Mouse (Mus musculus) 416B (cell line): ENCODE results near the gene Nme8.

Experiments used
- DNase-seq: peaks from one replicate; pipeline ENCODE4 v3.0.0; 2011; ENCODE audit warnings: low read depth

Nme8 gene

GRCm38 (mm10) chr13:19640203-19640851, 57.3 kb downstream of the Nme8 start:
- DNase-seq: peak; percentile 48

GRCm38 (mm10) chr13:19636131-19636530, 61.5 kb downstream of the Nme8 start:
- peak; percentile 66 for DNase-seq

DNA sequence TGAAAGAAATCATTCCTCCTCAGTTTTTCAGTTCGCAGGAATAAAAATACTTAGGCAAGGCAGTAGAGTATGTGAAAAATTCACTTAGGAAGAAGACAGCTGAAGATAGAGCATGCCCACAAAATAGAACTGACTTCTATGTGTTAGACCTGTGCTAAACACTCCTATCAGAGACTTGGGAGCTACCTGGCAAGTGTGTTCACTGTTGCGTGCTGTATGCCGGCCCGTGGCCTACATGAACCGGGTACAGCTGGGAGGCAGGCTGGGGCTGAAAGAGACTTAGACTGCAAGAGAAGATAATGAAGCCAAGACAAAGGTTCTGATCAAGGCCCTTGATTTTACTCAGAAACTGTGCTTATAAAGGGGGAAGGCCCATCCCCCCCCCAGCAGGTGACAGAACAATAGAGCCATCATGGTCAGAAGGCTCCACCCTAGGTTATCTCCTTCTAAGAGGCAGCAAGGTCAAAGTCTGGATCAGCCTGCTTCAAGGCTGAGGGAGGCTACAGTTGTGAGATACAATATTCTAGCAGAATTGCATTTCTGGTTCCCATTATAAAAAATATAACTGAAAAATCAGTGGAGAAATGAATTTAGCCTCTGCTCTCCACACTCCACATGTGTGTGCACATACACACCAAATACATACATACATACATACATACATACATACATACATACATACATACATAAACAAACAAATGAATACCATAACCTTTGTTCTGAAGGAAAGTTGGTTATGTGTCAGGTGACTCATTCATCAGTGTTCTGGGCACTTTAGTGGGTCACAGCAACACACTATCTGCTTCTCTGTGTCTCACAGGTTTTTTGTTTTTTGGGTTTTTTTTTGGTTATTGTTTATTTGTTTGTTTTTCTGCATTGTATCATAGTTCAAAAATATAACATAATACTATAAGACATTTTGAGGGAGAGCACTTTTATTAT, 66.6 kb downstream of the Nme8 start:
- DNase-seq: no peak

- DNase-seq: no peak
Measured at GRCm38 (mm10) chr13:19626473-19626872, 71.1 kb downstream of the Nme8 start.

DNA sequence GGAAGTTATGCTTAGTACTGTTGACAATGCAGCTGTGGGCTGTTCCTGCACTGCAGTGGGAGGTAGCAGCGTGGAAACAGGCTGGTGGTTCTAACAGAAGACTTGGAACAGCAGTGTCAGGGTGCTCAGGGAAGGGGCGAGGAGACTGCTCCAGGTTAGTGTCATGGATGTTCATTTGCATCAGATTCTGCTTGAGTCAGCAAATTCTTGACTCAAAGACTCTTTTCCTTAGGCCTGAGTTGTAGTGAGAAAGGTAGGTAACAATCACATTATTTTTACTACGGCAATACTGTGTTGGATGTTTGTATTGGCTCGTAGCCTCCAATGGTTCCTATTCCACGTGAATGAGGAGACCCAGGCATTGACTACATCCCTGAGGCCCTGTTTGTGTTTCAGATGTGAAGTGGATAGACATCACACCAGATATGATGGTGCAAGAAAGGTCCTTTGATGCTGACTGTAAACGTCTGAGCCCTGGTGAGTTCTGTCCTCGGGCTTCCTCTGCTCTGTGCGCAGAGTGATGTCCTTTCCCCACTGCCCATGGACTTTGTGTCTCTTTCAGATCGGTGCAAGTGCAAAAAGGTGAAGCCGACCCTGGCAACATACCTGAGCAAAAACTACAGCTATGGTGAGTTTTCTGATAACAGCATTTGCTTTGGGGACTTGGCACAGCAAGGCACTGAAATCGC, 72.8 kb downstream of the Nme8 start:
- DNase-seq: no peak

GRCm38 (mm10) chr13:19623228-19623905, 74.2 kb downstream of the Nme8 start:
- DNase-seq: no peak

GRCm38 (mm10) chr13:19622573-19623227, 74.9 kb downstream of the Nme8 start, which contains the start of gene Sfrp4:
Sfrp4 (plus strand) TSS chr13:19623104.
- DNase-seq: peak; percentile 19

- DNase-seq: peak; percentile 83
Measured at GRCm38 (mm10) chr13:19619216-19619927, 78.2 kb downstream of the Nme8 start, which contains the start of gene Epdr1. Epdr1 (minus strand) TSS chr13:19619927.

DNA sequence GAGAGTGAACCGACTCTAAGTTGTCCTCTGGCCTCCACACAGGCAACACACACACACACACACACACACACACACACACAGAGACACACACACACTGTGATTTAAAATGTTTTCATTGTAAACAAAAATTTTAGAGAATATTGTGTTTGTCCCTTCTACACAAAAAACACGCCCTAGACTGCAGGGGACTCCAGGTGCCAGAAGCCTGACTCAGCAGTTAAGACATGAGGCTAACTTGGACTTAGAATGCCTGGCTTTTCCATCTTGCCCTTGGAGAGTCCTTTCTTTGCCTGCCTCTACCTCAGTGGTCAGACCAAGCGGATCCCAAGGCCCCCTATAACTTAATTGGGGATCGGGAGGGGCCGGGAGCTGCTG, 78.8 kb downstream of the Nme8 start:
- DNase-seq: peak; percentile 65

DNA sequence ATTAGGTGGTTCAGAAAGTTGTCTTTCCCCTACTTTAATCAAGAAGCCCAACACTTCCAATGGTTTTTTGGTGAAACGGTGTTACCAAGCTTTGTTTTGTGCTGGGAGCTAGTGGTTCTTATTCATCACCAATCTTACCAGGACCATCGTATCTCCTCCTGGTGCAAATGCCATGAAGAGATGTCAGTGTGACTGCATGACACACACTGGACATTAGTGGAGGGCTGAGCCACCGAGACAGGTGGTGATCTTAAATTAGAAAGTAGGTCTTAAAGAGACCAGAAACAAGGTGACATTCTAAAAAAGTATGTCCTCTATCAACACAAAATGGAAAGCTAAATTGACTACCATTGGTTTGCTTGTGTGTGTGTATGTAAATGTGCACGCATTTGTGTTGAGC, 79.5 kb downstream of the Nme8 start:
- DNase-seq: no peak

DNA sequence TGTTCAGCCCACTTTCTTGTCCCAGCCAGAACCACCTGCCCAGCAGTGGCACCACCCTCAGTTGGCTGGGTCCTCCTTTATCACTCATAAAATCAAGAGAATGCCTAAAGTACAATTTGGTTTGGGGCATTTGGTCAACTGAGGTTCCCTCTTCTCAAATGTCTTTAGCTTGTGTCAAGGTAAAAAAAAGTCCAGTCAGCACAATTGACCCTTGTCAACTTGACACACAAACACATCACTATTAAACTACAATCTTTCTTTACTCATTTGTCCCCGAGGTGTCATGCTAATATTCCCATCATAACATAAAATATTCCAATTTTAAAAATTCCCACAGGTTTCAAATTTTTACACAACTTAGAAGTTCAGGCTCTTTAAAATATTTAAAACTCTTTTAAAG, 83.3 kb downstream of the Nme8 start:
- no peak for DNase-seq

DNA sequence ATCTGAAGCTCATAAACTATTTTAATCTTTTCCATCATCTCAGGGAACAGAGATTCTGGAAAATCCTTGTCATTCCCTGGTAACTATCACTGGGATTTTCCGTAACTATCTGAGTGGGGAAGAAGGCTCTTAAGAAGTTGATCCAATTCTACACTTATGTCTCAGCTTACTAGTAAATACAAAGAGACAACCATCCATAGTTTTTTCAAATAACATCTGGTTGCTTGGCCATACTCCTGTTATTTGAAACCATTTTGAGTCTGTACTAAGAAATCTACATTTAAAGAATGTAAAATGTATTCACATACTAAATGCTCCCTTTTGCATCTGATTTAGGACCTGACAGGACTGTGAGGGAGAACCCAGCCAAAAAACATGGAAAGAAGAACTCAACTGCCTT, 84.2 kb downstream of the Nme8 start:
- DNase-seq: no peak

- DNase-seq: no peak
Measured at GRCm38 (mm10) chr13:19612963-19613362, 84.6 kb downstream of the Nme8 start.

DNA sequence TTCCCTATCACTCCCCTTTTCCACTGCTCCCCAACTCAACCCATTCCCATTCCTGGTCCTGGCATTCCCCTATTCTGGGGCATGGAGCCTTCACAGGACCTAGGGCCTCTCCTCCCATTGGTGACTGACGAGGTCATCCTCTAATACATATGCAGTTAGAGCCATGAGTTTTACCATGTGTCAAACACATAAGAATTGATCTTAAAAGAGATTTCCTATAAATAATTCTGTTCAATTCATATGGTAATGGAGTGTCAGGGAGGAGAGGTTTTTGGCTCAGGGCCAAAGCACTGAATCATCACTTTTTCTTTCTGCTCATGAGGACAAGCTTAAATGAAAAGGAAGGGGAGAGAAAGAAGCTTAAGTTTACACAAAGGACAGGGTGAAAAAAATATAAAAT, 85.2 kb downstream of the Nme8 start:
- DNase-seq: peak; percentile 60

DNA sequence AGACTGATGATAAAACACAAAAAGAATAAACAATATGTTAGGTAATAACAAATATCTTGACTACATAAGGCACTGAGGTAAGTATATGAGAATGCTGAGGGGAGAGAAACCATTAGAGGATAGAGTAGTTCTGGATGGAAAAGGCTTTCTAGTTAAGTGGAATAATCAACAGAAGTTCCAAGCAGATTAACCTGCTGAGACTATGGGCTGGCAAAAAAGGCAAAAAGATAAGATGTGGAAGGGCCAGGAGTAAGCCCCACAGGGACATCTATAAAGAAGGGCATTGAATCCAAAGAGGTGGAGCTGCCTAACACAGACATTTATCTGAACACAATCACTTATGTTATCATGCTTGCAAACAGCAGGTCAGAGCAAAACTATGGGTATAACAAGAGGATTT, 89.5 kb downstream of the Nme8 start:
- DNase-seq: no peak

GRCm38 (mm10) chr13:19604916-19605315, 92.7 kb downstream of the Nme8 start:
- no peak for DNase-seq

GRCm38 (mm10) chr13:19603719-19604118, 93.9 kb downstream of the Nme8 start:
- DNase-seq: no peak

DNA sequence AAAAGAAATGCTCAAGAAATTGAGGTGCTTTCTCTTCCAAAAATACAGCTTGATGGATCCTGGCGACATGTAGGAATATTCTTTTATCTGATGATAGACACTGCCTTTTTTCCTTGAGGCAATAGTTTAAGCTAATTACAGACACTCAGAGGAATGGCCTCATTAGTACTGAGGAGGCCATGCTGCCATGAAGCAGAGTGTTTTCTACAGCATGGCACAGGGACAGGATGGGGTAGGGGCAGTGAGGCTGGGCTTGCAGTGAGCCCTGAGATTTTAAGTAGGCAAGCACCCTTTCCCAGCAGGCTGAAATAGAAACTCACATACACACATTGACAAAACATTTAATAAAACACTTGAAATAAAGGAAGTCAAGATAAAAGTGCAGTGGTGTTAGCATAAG, 95.1 kb downstream of the Nme8 start:
- DNase-seq: no peak

GRCm38 (mm10) chr13:19599242-19599641, 98.4 kb downstream of the Nme8 start:
- peak; percentile 18 for DNase-seq

GRCm38 (mm10) chr13:19595141-19595540, 102.5 kb downstream of the Nme8 start:
- no peak for DNase-seq
